Mouse (Mus musculus): ENCODE measurements at regions not wholly inside any gene's neighbourhood (a gene's known extent, or its start where the extent isn't known, plus 50 kb on each side); places are given as distances from the start of the nearest gene placed in this dataset.
A peak's percentile ranks its signal among the peaks of the same experiment; 100 is the strongest.

- no peak for DNase-seq (ENCODE audit: low spot score)
These were observed 381.8 kb downstream of the H2al1n start for GRCm38 (mm10) chrX:14592793-14593192.

- no peak for DNase-seq (ENCODE audit: low spot score)
These were observed 385.9 kb downstream of the H2al1n start for GRCm38 (mm10) chrX:14596799-14597198.

GRCm38 (mm10) chrX:14601916-14602315 lies 391.0 kb downstream of the H2al1n start:
- no peak for DNase-seq (ENCODE audit: low spot score)

- no peak for DNase-seq (ENCODE audit: low spot score)
These were observed 398.2 kb downstream of the H2al1n start for GRCm38 (mm10) chrX:14609196-14609595.

GRCm38 (mm10) chrX:14628267-14628901 lies 417.4 kb downstream of the H2al1n start:
- DNase-seq (ENCODE audit: low spot score) = peak; percentile 3

GRCm38 (mm10) chrX:14639378-14639777 lies 428.4 kb downstream of the H2al1n start:
- DNase-seq (ENCODE audit: low spot score) = no peak

- DNase-seq (ENCODE audit: low spot score) = no peak
These were observed 453.9 kb downstream of the H2al1n start for GRCm38 (mm10) chrX:14664852-14665251.

GRCm38 (mm10) chrX:14696375-14696774 lies 485.4 kb downstream of the H2al1n start:
- DNase-seq (ENCODE audit: low spot score) = no peak

- no peak for DNase-seq (ENCODE audit: low spot score)
These were observed 528.1 kb downstream of the H2al1n start for GRCm38 (mm10) chrX:14738999-14739398.
